Mouse (Mus musculus) spleen, adult 12 weeks (tissue): ENCODE measurements around the gene Elavl2.

ENCODE experiments used
- DNase-seq: peaks from one replicate; pipeline ENCODE4 v3.0.0; 2022; ENCODE audit warnings: low spot score

The Elavl2 gene

GRCm38 (mm10) chr4:91400423-91400822, at the start of gene Elavl2:
TSS of gene Elavl2 (minus strand) at chr4:91400785.
- no peak for DNase-seq

- no peak for DNase-seq
Observed at GRCm38 (mm10) chr4:91447887-91448286, 47.3 kb upstream of the Elavl2 start.

- DNase-seq: no peak
Observed at GRCm38 (mm10) chr4:91415582-91415981, 15.0 kb upstream of the Elavl2 start.

GRCm38 (mm10) chr4:91405047-91405446, 4.5 kb upstream of the Elavl2 start:
- no peak for DNase-seq

- no peak for DNase-seq
Observed at GRCm38 (mm10) chr4:91399510-91400196, 932 bp downstream of the Elavl2 start.

GRCm38 (mm10) chr4:91391987-91392598, 8.5 kb downstream of the Elavl2 start:
- no peak for DNase-seq

- DNase-seq: no peak
Observed at GRCm38 (mm10) chr4:91387701-91388100, 12.9 kb downstream of the Elavl2 start.

GRCm38 (mm10) chr4:91381201-91381627, 19.4 kb downstream of the Elavl2 start:
- no peak for DNase-seq

GRCm38 (mm10) chr4:91380341-91381117, 20.1 kb downstream of the Elavl2 start:
- no peak for DNase-seq

- no peak for DNase-seq
Observed at GRCm38 (mm10) chr4:91379559-91379958, 21.0 kb downstream of the Elavl2 start.

- no peak for DNase-seq
Observed at GRCm38 (mm10) chr4:91376317-91376910, 24.2 kb downstream of the Elavl2 start.

GRCm38 (mm10) chr4:91375372-91375687, 25.3 kb downstream of the Elavl2 start:
- no peak for DNase-seq

GRCm38 (mm10) chr4:91374571-91375371, 25.8 kb downstream of the Elavl2 start:
- no peak for DNase-seq

- DNase-seq: no peak
Observed at GRCm38 (mm10) chr4:91372844-91373243, 27.7 kb downstream of the Elavl2 start.

GRCm38 (mm10) chr4:91371819-91372215, 28.8 kb downstream of the Elavl2 start:
- no peak for DNase-seq

- DNase-seq: no peak
Observed at GRCm38 (mm10) chr4:91371131-91371818, 29.3 kb downstream of the Elavl2 start.

- no peak for DNase-seq
Observed at GRCm38 (mm10) chr4:91365276-91365675, 35.3 kb downstream of the Elavl2 start.

- DNase-seq: no peak
Observed at GRCm38 (mm10) chr4:91363963-91364362, 36.6 kb downstream of the Elavl2 start.

GRCm38 (mm10) chr4:91362520-91362919, 38.1 kb downstream of the Elavl2 start:
- DNase-seq: no peak

- no peak for DNase-seq
Observed at GRCm38 (mm10) chr4:91353138-91353537, 47.4 kb downstream of the Elavl2 start.

GRCm38 (mm10) chr4:91349579-91349978, 51.0 kb downstream of the Elavl2 start:
- DNase-seq: no peak
